Mouse (Mus musculus) gastrocnemius, postnatal 25 days (tissue): Measurements from ENCODE around the gene Phc2. TPM values are rescaled to one million over a fixed set of nuclear protein-coding genes. Genes with fewer than 3 reads are reported as not detected.
A peak's percentile ranks its signal among the peaks of the same experiment; 100 is the strongest.
"Not testable (repeated sequence)": the region's sequence is repeated elsewhere in the genome, so short reads cannot be mapped to it uniquely, and the experiment has no call there.

ENCODE experiments used
- DNase-seq: peaks from one replicate; pipeline ENCODE4 v3.0.0; 2022
- total RNA-seq, 2 experiments: library from RNA; stranded (reverse); gene quantifications; 1 replicate in 1 of 2; 2 replicates in 1 of 2; pipeline ENCODE4 v1.2.3; 2021

Gene Phc2
- total RNA-seq, 2 experiments from 2014 or later: 18.4 to 23.1 TPM

DNA sequence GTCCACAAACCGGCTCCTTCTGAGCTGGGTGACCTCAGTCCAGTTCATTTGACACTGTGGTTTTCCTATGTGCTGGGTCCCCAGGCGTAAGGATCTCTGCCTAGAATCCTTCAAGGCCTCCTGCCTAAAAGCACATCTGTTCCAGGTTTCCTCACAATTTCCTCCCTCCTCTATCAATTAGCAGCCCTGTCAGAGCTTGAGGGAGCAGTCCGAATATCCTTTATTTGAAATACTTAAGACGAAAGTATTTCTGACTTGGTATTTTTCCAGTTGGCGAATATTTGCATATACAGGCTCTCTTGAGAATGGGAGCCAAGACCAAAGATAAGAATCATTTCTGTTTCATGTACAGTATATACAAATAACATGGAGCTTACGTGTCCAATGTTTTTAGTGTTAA, 8.6 kb upstream of the Phc2 start:
- no peak for DNase-seq

- DNase-seq: no peak
Measured at GRCm38 (mm10) chr4:128646762-128647161, 7.7 kb upstream of the Phc2 start.

- DNase-seq: no peak
Measured at GRCm38 (mm10) chr4:128648567-128649255, 5.8 kb upstream of the Phc2 start.

DNA sequence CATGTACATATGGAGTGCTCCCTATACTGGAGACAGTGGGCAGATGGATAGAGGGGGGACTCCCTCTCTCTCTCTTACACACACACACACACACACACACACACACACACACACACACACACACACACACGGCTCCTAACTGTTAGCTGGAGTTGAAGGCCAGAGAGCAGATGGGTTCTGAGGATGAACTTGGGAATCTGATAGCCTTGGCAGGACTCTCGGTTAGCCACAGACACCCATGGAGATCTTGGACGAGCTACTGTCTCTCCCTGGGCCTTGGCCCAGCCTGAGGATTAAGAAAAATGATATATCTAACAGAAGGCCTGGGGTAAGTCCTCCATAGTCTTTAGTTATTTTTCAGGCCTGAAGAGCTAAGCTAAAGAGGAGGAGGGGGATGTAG, 3.0 kb upstream of the Phc2 start:
- DNase-seq: peak; percentile 28

DNA sequence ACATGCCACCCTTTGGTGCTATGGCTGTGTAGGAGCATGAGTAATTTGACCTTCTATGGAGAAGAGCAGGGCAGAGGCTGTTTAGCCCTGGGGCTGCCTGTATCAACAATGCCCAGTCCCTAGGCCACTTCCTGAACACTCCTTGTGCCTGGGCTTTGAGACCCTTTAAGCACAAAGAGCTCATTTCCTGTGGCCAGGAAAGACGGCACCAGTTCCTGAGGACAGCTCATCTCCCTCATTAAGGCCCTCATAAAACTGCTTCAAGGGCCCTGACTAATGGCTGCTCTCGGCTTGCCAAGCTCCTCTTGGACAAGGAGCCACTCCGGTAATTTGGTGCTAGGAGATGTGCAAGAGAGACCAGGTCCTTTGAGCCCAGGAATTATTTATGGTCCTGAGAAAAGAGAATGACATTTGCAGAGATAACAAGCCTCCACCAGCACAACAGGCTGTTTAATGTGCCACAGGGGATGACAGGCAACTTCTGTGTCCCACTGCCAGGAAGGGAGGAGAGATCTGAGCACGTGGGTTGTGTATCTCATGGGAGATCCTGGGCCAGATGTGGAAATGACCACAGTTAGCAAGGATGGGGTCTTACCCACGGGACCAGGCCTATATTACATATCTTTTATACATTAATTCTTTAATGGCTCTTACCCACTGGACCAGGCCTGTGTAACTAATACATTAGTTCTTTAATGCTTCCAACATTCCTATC, 1.8 kb upstream of the Phc2 start:
- DNase-seq: no peak

- DNase-seq: no peak
Measured at GRCm38 (mm10) chr4:128655446-128655845, 944 bp downstream of the Phc2 start.

- no peak for DNase-seq
Measured at GRCm38 (mm10) chr4:128660196-128660595, 5.7 kb downstream of the Phc2 start.

DNA sequence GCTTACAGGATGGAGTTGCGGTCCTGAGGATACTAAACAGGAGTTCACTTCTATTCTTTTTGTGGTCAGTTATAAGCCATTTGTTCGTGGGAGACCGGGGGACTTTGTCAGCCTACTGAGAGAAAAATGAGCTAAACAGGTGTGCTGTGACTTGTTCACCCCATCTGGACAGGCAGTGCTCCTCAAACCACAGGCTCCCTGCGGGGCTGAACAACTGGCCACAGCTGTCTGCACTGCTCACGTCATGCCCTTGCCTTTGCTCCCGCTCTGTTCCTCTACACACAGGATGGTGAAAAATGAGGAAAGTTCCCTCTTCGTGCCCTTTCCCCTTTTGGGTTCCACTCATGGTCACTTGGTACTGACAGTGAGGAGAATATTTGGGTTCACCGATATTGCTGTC, 6.6 kb downstream of the Phc2 start:
- no peak for DNase-seq

GRCm38 (mm10) chr4:128664002-128664401, 9.5 kb downstream of the Phc2 start:
- no peak for DNase-seq

GRCm38 (mm10) chr4:128666362-128666761, 11.9 kb downstream of the Phc2 start:
- not testable (repeated sequence) for DNase-seq

DNA sequence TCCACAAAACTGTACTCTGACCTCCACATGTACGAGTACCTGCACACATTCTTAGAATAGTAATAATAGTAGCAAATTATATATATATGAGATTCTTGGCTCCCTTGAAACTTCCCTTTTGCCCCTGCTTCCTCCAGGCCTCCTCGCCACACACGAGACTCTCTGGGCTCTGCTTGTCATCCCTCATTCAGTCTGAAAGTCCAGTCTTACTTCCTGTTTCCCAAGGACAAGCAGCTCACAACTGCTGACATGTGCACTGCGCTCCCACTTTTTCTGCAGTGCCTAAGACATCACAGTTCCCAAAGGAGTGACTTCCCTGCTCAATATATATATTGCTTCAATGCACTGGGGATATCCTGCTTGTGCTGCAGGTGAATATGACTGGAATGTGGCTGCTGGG, 12.7 kb downstream of the Phc2 start:
- not testable (repeated sequence) for DNase-seq

- no peak for DNase-seq
Measured at GRCm38 (mm10) chr4:128669229-128669628, 14.7 kb downstream of the Phc2 start.

DNA sequence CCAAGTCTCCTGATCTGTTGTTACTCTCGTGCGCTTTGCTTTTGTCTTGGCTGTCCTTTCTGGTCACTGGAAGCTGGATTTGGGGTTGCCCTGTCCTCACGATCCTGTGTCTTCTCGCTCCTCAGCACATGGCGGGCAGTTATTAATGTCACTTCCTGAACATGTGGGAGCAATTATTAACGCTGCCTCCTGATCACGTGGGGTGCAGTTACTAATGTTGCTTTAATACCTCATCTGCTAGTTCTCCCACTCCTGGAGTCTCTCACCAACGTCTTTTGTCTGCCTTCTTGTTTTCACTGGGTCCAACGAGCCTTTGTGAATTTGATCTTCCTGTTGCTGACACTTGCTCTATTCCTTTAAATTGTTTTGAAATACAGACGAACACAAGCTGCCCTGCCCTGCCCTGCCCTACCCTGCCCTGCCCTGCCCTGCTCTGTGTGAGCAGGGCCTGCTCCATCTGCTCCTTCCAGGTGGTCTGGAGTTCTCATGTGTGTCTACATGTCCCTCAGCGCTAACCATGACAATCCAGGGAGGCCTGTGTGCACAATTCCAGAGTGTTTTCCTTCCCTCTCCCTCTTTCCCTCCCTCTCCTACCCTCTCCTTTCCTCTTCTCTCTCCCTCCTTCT, 16.2 kb downstream of the Phc2 start:
- no peak for DNase-seq

GRCm38 (mm10) chr4:128672494-128672893, 18.0 kb downstream of the Phc2 start:
- DNase-seq: no peak

GRCm38 (mm10) chr4:128678564-128679217, 24.2 kb downstream of the Phc2 start:
- DNase-seq: no peak

DNA sequence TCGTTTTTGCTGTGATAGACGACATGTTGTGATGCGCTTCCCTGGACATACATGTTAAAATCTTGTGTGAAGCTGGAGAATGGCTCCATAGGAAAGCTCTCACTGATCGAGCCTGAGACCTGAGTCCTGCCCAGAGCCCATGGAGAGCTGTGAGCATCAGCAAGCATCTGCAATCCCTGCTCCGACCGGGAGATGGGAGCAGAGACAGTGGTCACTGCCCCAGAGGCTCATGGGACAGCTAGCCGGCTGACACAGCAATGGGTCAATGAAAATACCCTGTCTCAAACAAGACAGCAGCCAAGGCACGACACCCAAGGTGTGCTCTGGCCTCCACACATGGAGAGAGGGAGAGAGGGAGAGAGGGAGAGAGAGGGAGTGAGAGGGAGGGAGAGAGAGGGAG, 26.6 kb downstream of the Phc2 start:
- no peak for DNase-seq

DNA sequence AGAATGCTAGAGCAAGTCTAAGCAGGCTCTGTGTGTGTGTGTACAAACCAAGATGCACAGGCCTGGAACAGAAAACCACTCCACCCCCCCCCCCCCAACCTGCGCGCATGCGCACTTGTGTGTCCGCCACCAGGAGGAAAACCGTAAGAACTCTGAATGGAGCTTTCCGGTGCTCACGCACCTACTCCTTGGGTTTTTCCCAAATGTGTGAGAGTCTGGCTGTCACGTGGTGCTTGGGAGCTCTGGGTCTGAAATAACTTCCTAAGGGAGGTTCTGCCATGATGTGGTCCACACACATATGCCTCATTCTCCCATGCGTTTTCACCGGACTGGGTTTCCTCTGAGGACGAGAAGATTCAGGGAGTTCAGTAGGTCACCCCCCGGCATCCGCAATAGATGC, 27.8 kb downstream of the Phc2 start:
- DNase-seq: no peak

GRCm38 (mm10) chr4:128683706-128684105, 29.2 kb downstream of the Phc2 start:
- no peak for DNase-seq

DNA sequence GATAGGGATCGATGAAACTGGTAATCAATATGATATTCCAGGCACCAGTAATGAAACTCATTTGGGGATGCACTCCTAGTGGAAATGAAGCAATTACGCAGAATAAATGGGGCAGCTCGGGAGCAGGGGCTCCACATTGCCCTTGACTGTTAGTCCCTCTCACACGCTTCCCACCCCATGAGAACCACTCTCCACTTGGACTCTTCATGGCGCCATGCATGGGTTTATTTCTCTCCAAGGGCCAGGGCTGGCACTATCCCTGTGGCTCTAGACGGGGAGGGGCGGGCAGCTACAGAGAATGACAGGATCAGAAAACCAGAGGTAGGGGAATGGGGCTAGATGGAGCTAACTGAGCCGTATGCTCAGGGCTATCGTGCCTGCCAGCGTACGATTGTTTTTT, 29.6 kb downstream of the Phc2 start:
- DNase-seq: no peak

DNA sequence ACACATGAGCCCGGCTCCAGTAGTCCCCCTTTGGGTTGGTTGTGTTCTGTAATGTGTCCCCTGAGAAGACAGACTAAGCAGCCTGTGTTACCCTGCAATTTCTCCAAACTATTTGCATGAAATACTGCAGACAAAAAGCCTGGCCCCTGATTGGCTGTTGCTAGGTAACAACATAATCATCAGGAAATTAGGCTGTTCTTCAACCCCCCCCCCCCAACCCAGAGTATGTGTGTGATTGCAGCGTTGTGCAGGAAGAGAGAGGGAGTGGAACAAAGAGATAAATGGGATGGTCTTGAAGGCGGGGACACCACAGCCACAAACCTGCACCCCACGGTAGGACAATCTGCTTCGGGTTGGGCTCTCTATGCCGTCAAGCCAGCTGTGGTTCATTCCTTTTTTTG, 34.0 kb downstream of the Phc2 start:
- no peak for DNase-seq

GRCm38 (mm10) chr4:128688976-128689375, 34.5 kb downstream of the Phc2 start:
- DNase-seq: no peak

GRCm38 (mm10) chr4:128689739-128690304, 35.3 kb downstream of the Phc2 start:
- DNase-seq: no peak

DNA sequence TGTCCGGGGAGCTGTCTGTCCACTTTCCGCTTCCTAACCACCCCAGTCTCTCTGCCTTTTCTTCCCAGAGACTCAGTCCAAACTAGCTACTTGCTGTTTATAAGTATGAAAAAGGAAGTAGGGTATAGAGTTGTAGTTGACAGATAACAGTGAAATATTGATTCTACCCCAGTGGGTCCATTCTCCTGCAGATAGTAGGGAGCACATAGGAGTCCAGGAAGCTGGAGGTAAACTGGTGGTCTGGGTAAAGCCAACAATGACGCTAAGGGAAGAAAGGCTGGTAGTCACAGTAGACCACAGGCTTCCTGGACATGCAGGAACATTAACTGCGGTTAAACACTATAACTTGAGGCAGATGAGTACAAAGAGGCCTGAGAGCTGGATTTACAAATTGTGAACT, 36.7 kb downstream of the Phc2 start:
- DNase-seq: no peak
